Mouse (Mus musculus) lung, adult 2 months (tissue): ENCODE data around the gene Rfx7.

Experiments
- CTCF ChIP-seq: fragments of 200-500 bp; IDR thresholded peaks from 2 replicates; pipeline ENCODE4 v1.5.1; 2011; ENCODE audit warnings: mild to moderate bottlenecking, low read length, control low read depth; ENCODE audit not compliant: insufficient read depth
- POLR2A ChIP-seq: fragments of 200-500 bp; IDR thresholded peaks from 2 replicates; pipeline ENCODE4 v1.6.1; 2011; ENCODE audit warnings: low read depth, mild to moderate bottlenecking, control low read depth, low read length, borderline replicate concordance; ENCODE audit errors: extremely low read depth

GRCm38 (mm10) chr9:72590861-72591260, 58.8 kb downstream of the Rfx7 start:
- TF ChIP-seq CTCF (no peak), POLR2A (no peak)
